Mouse (Mus musculus): Measurements from ENCODE around the gene Inhbb. TPM values are rescaled to one million over a fixed set of nuclear protein-coding genes. Genes with fewer than 3 reads are reported as not detected.

The Inhbb gene
- polyA plus RNA-seq, 1 experiment from 2014 or later = 2.7 TPM

DNA sequence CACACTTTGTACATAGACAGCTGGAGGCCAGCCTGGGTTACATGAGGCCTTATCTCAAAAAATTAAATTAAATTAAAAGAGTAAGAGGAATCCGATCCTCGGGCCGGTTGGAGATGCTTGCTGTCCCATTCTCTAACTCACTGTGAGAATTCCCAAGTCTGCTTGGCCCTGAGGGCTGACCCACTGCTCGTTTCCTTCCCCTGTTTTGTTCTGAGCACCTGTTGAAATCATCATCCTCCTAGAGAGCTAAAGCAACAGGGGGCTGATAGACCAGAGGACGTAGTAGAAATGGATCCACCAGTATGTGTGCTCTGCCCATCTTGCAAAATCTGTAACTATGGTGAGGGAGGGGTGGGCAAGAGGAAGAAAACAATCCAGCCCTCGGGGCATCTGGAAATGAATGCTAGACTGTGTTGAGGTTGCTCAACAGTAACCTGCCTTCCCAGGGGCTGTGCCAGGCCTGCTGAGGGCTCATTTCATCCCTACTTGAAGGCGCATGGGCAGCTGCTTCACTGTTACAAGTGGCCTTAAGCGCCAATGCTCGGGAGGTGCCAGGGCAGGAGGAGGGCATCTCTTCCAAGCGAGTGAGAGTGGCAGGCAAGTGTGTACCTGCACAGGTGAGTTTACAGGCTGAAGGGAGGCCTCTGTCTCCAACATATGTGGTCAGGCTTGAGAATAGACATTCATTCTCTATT, 28.8 kb upstream of the Inhbb start:
- H3K27ac ChIP-seq (ENCODE audit: low read depth, low read length) = no peak overlapping the region
- WGBS = 79% methylated on average over 10 of the region's 10 CpGs
- H3K9me3 ChIP-seq (ENCODE audit: control insufficient read depth, low read length) = no peaks in the 10 kb centered on the region
- no peaks in the 10 kb centered on the region for H3K36me3 ChIP-seq (ENCODE audit: control insufficient read depth, insufficient read depth, low read length)
- H3K27me3 ChIP-seq (replicated peaks; ENCODE audit: control insufficient read depth, insufficient read depth, low read length) = peaks cover 3% of the 10 kb centered on the region; the same call in 1 of the 2 replicates
- no peaks in the 10 kb centered on the region for H3K4me1 ChIP-seq (ENCODE audit: control insufficient read depth, insufficient read depth, low read depth, low read length)
- H3K4me2 ChIP-seq (ENCODE audit: low read length) = no peak overlapping the region
- H3K4me3 ChIP-seq (ENCODE audit: low read length) = no peak overlapping the region
- no peak for ATAC-seq
- H3K9ac ChIP-seq (ENCODE audit: low read depth, low read length) = no peak overlapping the region

DNA sequence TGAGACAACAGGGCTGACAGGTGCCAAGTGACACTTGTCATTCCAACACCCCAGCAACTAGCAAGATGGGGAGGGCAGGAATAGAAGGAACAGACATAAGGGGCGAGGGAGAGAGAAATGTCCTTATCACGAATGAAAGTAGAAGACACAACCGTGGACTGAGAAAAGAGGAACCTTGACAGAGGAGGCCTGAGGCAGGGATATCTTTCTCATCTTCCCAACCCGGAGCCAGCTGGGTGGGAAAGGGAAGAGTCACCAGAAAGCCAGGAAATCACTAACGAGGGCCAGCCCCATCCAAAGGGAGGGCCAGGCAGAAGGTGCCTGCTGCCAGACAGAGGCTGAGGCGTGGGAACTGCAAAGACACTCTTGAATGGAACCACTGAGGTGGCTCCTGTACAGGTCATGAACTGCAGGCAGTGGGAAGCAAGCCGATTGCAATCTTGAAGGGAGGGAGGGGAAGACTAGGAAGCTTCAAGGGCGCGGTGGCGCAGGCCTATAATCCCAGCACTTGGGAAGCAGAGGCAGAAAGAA, 24.8 kb upstream of the Inhbb start:
- Histone ChIP-seq H3K4me1 (ENCODE audit: control insufficient read depth, insufficient read depth, low read depth, low read length) (no peaks in the 10 kb centered on the region), H3K27me3 (replicated peaks; ENCODE audit: control insufficient read depth, insufficient read depth, low read length) (no peaks in the 10 kb centered on the region), H3K36me3 (ENCODE audit: control insufficient read depth, insufficient read depth, low read length) (no peaks in the 10 kb centered on the region), H3K27ac (ENCODE audit: low read depth, low read length) (no peak overlapping the region), H3K4me2 (ENCODE audit: low read length) (no peak overlapping the region), H3K4me3 (ENCODE audit: low read length) (no peak overlapping the region), H3K9me3 (ENCODE audit: control insufficient read depth, low read length) (no peaks in the 10 kb centered on the region), H3K9ac (ENCODE audit: low read depth, low read length) (no peak overlapping the region)
- no peak for ATAC-seq
- WGBS = 71% methylated on average over 10 of the region's 10 CpGs

DNA sequence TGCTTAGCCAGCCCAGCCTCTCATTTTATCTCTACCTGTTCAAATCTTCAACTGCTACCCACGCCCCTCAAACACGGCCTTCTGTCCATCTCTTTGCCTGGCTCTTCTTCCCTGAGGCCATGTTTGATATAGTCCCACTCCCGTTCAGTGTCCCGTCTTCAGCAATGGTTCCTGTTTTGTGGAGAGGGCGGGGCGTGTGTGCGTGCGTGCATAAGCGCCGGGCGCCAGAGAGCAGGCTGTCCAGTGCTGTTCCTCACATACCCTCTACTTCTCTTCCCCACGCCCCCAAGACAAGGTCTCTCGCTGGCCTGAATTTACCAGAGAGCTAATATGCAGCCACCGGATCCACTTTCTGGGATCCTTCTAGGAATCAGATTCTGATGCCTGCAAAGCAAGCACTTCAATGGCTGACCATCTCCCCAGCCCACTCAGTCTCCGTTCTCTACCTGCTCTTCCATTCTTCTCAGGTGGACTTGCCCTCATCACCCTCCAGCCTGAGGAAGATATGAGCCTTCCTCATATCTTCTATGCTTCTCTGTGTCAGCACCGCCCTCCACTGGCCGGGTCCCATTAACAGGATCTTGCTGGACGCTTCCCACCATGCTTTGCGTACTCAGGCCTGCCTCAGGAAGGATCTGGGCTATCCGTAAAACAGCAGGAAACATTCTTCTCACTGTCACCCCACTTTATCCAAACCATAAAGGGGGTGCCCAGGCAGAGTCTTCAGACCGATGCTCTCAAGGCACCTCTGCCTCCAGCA, 21.7 kb upstream of the Inhbb start:
- Histone ChIP-seq H3K9ac (ENCODE audit: low read depth, low read length) (no peak overlapping the region), H3K9me3 (ENCODE audit: control insufficient read depth, low read length) (no peaks in the 10 kb centered on the region), H3K4me3 (ENCODE audit: low read length) (no peak overlapping the region), H3K36me3 (ENCODE audit: control insufficient read depth, insufficient read depth, low read length) (no peaks in the 10 kb centered on the region), H3K4me2 (ENCODE audit: low read length) (no peak overlapping the region), H3K4me1 (ENCODE audit: control insufficient read depth, insufficient read depth, low read depth, low read length) (no peaks in the 10 kb centered on the region), H3K27ac (ENCODE audit: low read depth, low read length) (no peak overlapping the region), H3K27me3 (replicated peaks; ENCODE audit: control insufficient read depth, insufficient read depth, low read length) (no peaks in the 10 kb centered on the region)
- WGBS = 87% methylated on average over 21 of the region's 21 CpGs
- no peak for ATAC-seq

DNA sequence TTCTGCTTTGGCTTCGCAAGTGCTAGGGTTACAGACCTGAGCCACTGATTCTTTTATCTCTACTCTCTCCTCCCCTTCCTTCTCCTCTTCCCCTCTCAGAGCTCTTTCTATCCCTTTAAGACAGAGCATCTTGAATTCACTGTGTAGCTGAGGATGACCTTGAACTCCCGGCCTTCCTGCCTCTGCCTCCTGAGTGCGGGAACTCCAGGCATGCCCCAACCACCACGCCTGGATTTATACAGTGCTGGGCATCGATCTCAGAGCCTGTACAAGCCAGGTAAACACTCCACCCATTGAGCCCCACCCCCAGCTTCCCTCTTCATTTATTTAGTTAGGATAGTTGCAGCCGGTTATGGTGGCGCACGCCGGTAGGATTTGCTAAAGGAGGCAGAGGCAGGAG, 20.9 kb upstream of the Inhbb start:
- Histone ChIP-seq H3K4me2 (ENCODE audit: low read length) (no peak overlapping the region), H3K36me3 (ENCODE audit: control insufficient read depth, insufficient read depth, low read length) (no peaks in the 10 kb centered on the region), H3K9me3 (ENCODE audit: control insufficient read depth, low read length) (no peaks in the 10 kb centered on the region), H3K27ac (ENCODE audit: low read depth, low read length) (no peak overlapping the region), H3K4me1 (ENCODE audit: control insufficient read depth, insufficient read depth, low read depth, low read length) (no peaks in the 10 kb centered on the region), H3K27me3 (replicated peaks; ENCODE audit: control insufficient read depth, insufficient read depth, low read length) (no peaks in the 10 kb centered on the region), H3K9ac (ENCODE audit: low read depth, low read length) (no peak overlapping the region), H3K4me3 (ENCODE audit: low read length) (no peak overlapping the region)
- no peak for ATAC-seq
- 95% methylated on average over 9 of the region's 9 CpGs for WGBS

DNA sequence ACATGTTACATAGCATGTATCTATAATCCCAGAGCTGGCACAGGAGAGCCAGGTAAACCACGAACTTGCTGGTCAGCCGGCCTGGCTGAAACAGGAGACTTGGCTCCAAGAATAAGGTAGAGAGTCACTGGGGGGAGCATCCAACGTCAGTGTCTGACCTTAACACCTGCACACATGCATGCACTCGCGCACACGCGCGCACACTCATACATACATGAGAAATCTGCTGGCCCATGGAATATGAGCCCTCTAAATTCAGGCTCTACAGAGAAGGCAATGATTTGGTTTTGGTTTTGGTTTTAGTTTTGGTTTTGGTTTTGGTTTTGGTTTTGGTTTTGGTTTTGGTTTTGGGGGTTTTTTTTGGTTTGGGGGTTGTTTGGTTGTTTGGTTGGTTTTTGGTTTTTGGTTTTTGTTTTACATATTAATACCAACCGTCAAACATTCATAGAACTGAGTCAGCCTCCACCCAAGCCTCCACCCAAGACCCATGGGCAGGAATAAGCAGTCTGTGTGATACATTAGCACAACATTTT, 16.1 kb upstream of the Inhbb start:
- 93% methylated on average over 9 of the region's 9 CpGs for WGBS
- no peak for ATAC-seq

DNA sequence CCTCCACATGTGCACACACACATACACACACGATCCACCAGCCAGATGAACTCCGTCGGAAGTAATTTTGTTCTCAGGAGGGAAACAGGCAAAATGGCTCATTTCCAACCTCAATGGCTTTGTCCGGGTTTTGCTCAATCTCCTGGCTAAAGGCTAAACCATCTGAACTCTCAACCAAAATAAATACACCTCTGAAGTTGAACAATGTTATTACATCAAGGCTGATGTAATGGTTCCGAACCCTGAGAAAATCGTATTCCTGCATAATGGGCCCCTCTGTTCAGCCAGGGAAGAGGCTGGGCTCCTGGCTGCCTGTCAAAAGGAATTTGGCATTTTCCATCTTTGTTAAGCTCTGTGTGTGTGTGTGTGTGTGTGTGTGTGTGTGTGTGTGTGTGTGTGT, 15.4 kb upstream of the Inhbb start:
- WGBS = 55% methylated on average over 6 of the region's 6 CpGs
- H3K4me2 ChIP-seq (ENCODE audit: low read length) = no peak overlapping the region
- no peak overlapping the region for H3K4me3 ChIP-seq (ENCODE audit: low read length)
- H3K9ac ChIP-seq (ENCODE audit: low read depth, low read length) = no peak overlapping the region
- no peaks in the 10 kb centered on the region for H3K9me3 ChIP-seq (ENCODE audit: control insufficient read depth, low read length)
- no peaks in the 10 kb centered on the region for H3K4me1 ChIP-seq (ENCODE audit: control insufficient read depth, insufficient read depth, low read depth, low read length)
- H3K27me3 ChIP-seq (replicated peaks; ENCODE audit: control insufficient read depth, insufficient read depth, low read length) = no peaks in the 10 kb centered on the region
- no peaks in the 10 kb centered on the region for H3K36me3 ChIP-seq (ENCODE audit: control insufficient read depth, insufficient read depth, low read length)
- no peak overlapping the region for H3K27ac ChIP-seq (ENCODE audit: low read depth, low read length)
- no peak for ATAC-seq

More for the DNA sequence above, 16.1 kb upstream of the Inhbb start:
- Histone ChIP-seq H3K27ac (ENCODE audit: low read depth, low read length) (no peak overlapping the region), H3K36me3 (ENCODE audit: control insufficient read depth, insufficient read depth, low read length) (no peaks in the 10 kb centered on the region), H3K4me2 (ENCODE audit: low read length) (no peak overlapping the region), H3K9me3 (ENCODE audit: control insufficient read depth, low read length) (no peaks in the 10 kb centered on the region), H3K4me3 (ENCODE audit: low read length) (no peak overlapping the region), H3K9ac (ENCODE audit: low read depth, low read length) (no peak overlapping the region), H3K4me1 (ENCODE audit: control insufficient read depth, insufficient read depth, low read depth, low read length) (no peaks in the 10 kb centered on the region), H3K27me3 (replicated peaks; ENCODE audit: control insufficient read depth, insufficient read depth, low read length) (no peaks in the 10 kb centered on the region)

DNA sequence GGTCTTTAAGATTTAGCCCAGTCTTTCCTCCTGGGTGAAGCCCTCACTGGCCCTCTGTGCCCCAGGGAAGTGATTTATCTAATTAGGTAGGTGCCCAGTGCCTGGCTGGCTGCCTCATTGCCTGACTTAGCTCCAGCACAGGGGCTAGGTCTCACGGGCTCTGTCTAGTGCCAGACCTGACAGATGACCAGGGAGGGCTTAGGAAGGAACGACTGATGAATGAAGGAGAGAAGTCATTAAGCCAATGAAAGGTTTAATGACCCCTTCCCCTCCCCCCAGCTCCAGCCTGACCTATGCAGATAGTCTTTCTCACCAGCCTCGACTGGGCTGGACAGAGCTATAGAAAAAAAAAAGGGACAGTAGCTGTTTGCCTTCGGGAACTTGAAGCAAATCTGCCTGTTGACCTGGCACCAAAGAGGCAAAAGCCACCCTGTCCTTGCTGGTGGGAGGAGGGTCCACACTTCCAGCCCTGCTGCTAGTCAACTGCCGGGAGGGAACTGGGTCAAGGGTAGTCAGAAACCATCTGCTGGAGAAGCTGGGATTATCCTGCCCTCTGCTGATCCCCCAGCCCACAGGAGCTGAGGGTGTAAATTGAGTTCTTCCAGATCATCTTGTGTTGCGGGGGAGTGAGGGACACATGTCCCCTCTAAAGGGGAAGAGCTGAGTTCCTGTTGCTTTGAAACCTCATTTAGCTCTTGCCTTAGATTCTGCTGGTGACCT, 2.3 kb upstream of the Inhbb start:
- Histone ChIP-seq H3K4me1 (ENCODE audit: control insufficient read depth, insufficient read depth, low read depth, low read length) (peaks cover 28% of the 10 kb centered on the region), H3K9ac (ENCODE audit: low read depth, low read length) (no peak overlapping the region; the same call in 1 of the 2 replicates), H3K4me3 (ENCODE audit: low read length) (no peak overlapping the region), H3K9me3 (ENCODE audit: control insufficient read depth, low read length) (no peaks in the 10 kb centered on the region), H3K27me3 (replicated peaks; ENCODE audit: control insufficient read depth, insufficient read depth, low read length) (peaks cover 30% of the 10 kb centered on the region), H3K36me3 (ENCODE audit: control insufficient read depth, insufficient read depth, low read length) (no peaks in the 10 kb centered on the region), H3K27ac (ENCODE audit: low read depth, low read length) (no peak overlapping the region), H3K4me2 (ENCODE audit: low read length) (no peak overlapping the region)
- ATAC-seq = no peak
- WGBS = 37% methylated on average over 6 of the region's 6 CpGs

DNA sequence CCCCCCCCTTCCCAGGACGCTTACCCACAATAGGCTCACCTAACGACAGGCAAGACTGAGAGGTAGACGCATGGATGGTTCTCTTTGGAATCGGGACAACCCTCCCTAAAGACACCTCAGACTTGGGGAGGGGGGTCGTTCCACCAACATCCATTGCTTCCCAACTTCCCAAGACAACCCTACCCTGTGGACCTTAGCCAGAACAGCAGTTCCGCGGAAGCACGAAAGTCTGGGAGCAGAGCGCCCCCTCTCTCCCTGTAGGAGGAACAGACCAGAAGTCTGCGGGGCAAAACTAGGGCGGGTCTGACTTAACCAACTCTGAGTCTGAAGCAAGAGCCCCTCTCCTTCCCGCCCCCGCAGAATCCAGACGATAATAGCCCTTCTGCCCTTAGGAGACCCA, 1.5 kb upstream of the Inhbb start:
- no peak for ATAC-seq
- H3K9ac ChIP-seq (ENCODE audit: low read depth, low read length) = no peak overlapping the region
- peak overlapping the region; percentile 17; the same call in 1 of the 2 replicates for H3K4me2 ChIP-seq (ENCODE audit: low read length)
- 2% methylated on average over 12 of the region's 14 CpGs for WGBS
- no peaks in the 10 kb centered on the region for H3K9me3 ChIP-seq (ENCODE audit: control insufficient read depth, low read length)
- no peak overlapping the region for H3K4me3 ChIP-seq (ENCODE audit: low read length)
- peaks cover 36% of the 10 kb centered on the region for H3K27me3 ChIP-seq (replicated peaks; ENCODE audit: control insufficient read depth, insufficient read depth, low read length)
- no peaks in the 10 kb centered on the region for H3K36me3 ChIP-seq (ENCODE audit: control insufficient read depth, insufficient read depth, low read length)
- peaks cover 30% of the 10 kb centered on the region for H3K4me1 ChIP-seq (ENCODE audit: control insufficient read depth, insufficient read depth, low read depth, low read length)
- no peak overlapping the region for H3K27ac ChIP-seq (ENCODE audit: low read depth, low read length)

All from hindbrain, embryonic 16.5 days (tissue).